8 mouse cellular contexts compared by ENCODE assay signal in the genomic region with DNA sequence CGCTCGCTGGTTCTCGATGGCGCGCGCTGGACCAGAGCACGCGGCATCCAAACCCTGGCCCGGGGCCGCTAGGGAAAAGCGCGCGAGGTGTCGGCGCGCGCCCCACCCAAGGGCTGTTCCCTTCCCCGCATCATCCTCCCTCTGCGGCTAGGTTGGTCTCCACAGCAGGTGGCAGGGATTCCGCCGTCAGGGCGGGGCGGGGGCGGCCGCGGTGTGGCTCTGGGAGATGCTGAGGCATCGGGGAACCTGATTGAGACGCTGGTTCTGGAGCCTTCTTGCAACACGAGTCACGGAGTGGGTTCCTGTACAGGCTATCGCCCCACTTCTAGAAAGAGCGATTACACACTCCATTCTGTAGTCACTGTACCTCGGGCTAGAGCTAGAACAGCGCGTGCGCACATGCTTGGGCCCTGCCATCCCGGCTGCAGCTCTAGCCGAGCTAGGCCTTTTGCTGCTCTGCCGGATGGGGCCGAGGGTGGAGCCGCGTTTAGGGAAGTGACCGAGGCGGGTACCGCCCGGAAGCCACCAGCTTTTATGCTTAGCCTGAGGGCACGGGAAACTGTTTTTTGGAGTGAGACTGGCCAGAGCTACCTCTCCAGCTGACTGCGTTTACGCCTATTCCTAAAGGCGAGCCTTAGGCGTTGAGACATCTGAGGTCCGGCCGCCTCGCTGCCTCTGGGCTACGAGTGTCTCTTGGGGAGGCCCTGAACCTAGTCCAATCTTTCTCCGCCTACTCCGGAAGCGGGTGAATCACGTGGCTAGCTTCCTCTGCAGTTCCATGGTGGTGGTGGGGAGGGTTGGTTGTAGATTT. TPM values are rescaled to one million over a fixed set of nuclear protein-coding genes. Genes with fewer than 3 reads are reported as not detected.
DNase-seq lines count a peak whose midpoint lies in the region; ATAC-seq lines count a peak whose summit lies in the region.

No protein-coding gene starts in this region.

- no peaks in the 10 kb centered on the region for H3K9me3 ChIP-seq in erythroblast, embryonic 14.5 days (ENCODE audit: control insufficient read depth, low read length)
- H3K9me3 ChIP-seq in heart, embryonic 13.5 days, result no peaks in the 10 kb centered on the region
- H3K9me3 ChIP-seq in liver, embryonic 12.5 days (replicated peaks), result no peaks in the 10 kb centered on the region
- H3K9me3 ChIP-seq in stomach, embryonic 14.5 days (ENCODE audit: control insufficient read depth, low read depth, low read length), result no peaks in the 10 kb centered on the region

- peak overlapping the region; percentile 99 for H3K4me3 ChIP-seq in erythroblast, embryonic 14.5 days (replicated peaks)
- peak overlapping the region; percentile 100 for H3K4me3 ChIP-seq in heart, embryonic 13.5 days
- peak overlapping the region; percentile 99 for H3K4me3 ChIP-seq in liver, embryonic 12.5 days
- peak overlapping the region; percentile 99 for H3K4me3 ChIP-seq in stomach, embryonic 14.5 days (ENCODE audit: low read depth, low read length)

- ATAC-seq in heart, embryonic 13.5 days (ENCODE audit: extremely low read depth, insufficient number of reproducible peaks, low FRiP score, low TSS enrichment), result peak; percentile 0; the same call in 1 of the 2 replicates
- peak; percentile 48 for ATAC-seq in liver, embryonic 12.5 days
- ATAC-seq in stomach, embryonic 14.5 days (ENCODE audit: insufficient number of reproducible peaks, insufficient read depth, low FRiP score, low read depth), result no peak

- peaks cover 52% of the 10 kb centered on the region for H3K36me3 ChIP-seq in erythroblast, embryonic 14.5 days (ENCODE audit: control insufficient read depth)
- peaks cover 51% of the 10 kb centered on the region for H3K36me3 ChIP-seq in heart, embryonic 13.5 days
- H3K36me3 ChIP-seq in liver, embryonic 12.5 days, result peaks cover 46% of the 10 kb centered on the region
- peaks cover 33% of the 10 kb centered on the region for H3K36me3 ChIP-seq in stomach, embryonic 14.5 days (ENCODE audit: control insufficient read depth, insufficient read depth, low read length)

- H3K9ac ChIP-seq in heart, embryonic 13.5 days, result peak overlapping the region; percentile 99
- peak overlapping the region; percentile 99 for H3K9ac ChIP-seq in liver, embryonic 12.5 days
- H3K9ac ChIP-seq in stomach, embryonic 14.5 days (replicated peaks; ENCODE audit: low read depth, low read length), result peak overlapping the region; percentile 97

- peak; percentile 95 for DNase-seq in A20 (ENCODE audit: low read depth, low spot score)
- peak; percentile 90 to 91 for DNase-seq in adrenal gland, postnatal 36 days
- DNase-seq in kidney, postnatal 10 days, result peak; percentile 92
- DNase-seq in naive thymus-derived CD4-positive, alpha-beta T cell, adult 2 months (ENCODE audit: low read depth), result peak; percentile 92

- peak overlapping the region; percentile 99 for H3K27ac ChIP-seq in heart, embryonic 13.5 days (replicated peaks)
- peak overlapping the region; percentile 100 for H3K27ac ChIP-seq in liver, embryonic 12.5 days
- peak overlapping the region; percentile 99 for H3K27ac ChIP-seq in stomach, embryonic 14.5 days (ENCODE audit: low read length)

- WGBS in heart, embryonic 13.5 days, result under 1% methylated on average over 43 of the region's 59 CpGs
- WGBS in liver, embryonic 12.5 days (ENCODE audit: insufficient replicate concordance), result under 1% methylated on average over 59 of the region's 59 CpGs
- WGBS in stomach, embryonic 14.5 days, result under 1% methylated on average over 59 of the region's 59 CpGs

- peaks cover 70% of the 10 kb centered on the region for H3K4me1 ChIP-seq in erythroblast, embryonic 14.5 days (ENCODE audit: control insufficient read depth)
- peaks cover 44% of the 10 kb centered on the region for H3K4me1 ChIP-seq in heart, embryonic 13.5 days
- H3K4me1 ChIP-seq in liver, embryonic 12.5 days, result peaks cover 55% of the 10 kb centered on the region
- peaks cover 20% of the 10 kb centered on the region for H3K4me1 ChIP-seq in stomach, embryonic 14.5 days (ENCODE audit: control insufficient read depth, insufficient read depth, low read length)

- no peaks in the 10 kb centered on the region for H3K27me3 ChIP-seq in erythroblast, embryonic 14.5 days (ENCODE audit: control insufficient read depth)
- no peaks in the 10 kb centered on the region for H3K27me3 ChIP-seq in heart, embryonic 13.5 days (replicated peaks)
- H3K27me3 ChIP-seq in liver, embryonic 12.5 days (replicated peaks), result no peaks in the 10 kb centered on the region
- no peaks in the 10 kb centered on the region for H3K27me3 ChIP-seq in stomach, embryonic 14.5 days (ENCODE audit: control insufficient read depth, insufficient read depth, low read length)

- peak overlapping the region; percentile 91 for H3K4me2 ChIP-seq in heart, embryonic 13.5 days
- peak overlapping the region; percentile 94 for H3K4me2 ChIP-seq in liver, embryonic 12.5 days
- H3K4me2 ChIP-seq in stomach, embryonic 14.5 days (replicated peaks; ENCODE audit: low read depth, low read length), result peak overlapping the region; percentile 61

RNA-seq across cellular contexts. Expression of a gene that starts 0.8 kb away (rescaled TPM):
- 100 to 1,000 TPM; 659 to 740 TPM for total RNA-seq in adrenal gland, postnatal 36 days (2021)
- polyA plus RNA-seq in erythroblast, embryonic 14.5 days (2012), result 151 and 164 TPM in 2 replicates
- polyA plus RNA-seq in heart, embryonic 13.5 days (2015; fragmentation: Nextera tagmentation; extraction: Ambion mirVana), result 1,825 and 1,925 TPM in 2 replicates
- polyA plus RNA-seq in liver, embryonic 12.5 days (2016; fragmentation: Nextera tagmentation; extraction: Ambion mirVana), result 1,523 and 1,533 TPM in 2 replicates
- 2,904 and 2,937 TPM in 2 replicates for polyA plus RNA-seq in stomach, embryonic 14.5 days (2014; fragmentation: Nextera tagmentation; extraction: Ambion mirVana)

RNA-seq across cellular contexts. Expression of a gene that starts 2.9 kb away (rescaled TPM):
- 10 to 100 TPM; 23.1 to 30.7 TPM for total RNA-seq in adrenal gland, postnatal 36 days (2021)
- polyA plus RNA-seq in erythroblast, embryonic 14.5 days (2012), result 5.2 and 9.4 TPM in 2 replicates
- polyA plus RNA-seq in heart, embryonic 13.5 days (2015; fragmentation: Nextera tagmentation; extraction: Ambion mirVana), result 36.8 and 38.9 TPM in 2 replicates
- polyA plus RNA-seq in liver, embryonic 12.5 days (2016; fragmentation: Nextera tagmentation; extraction: Ambion mirVana), result 22.2 and 22.9 TPM in 2 replicates
- polyA plus RNA-seq in stomach, embryonic 14.5 days (2014; fragmentation: Nextera tagmentation; extraction: Ambion mirVana), result 41.2 and 46.6 TPM in 2 replicates

RNA-seq across cellular contexts. Expression of a gene that starts 12.5 kb away (rescaled TPM):
- 1 to 10 TPM; 1.0 to 1.5 TPM for total RNA-seq in adrenal gland, postnatal 36 days (2021)
- 0.10 and 0.18 TPM in 2 replicates for polyA plus RNA-seq in erythroblast, embryonic 14.5 days (2012)
- polyA plus RNA-seq in heart, embryonic 13.5 days (2015; fragmentation: Nextera tagmentation; extraction: Ambion mirVana), result not detected in 2 replicates
- 0.13 TPM in 1 of 2 replicates, not detected in the other for polyA plus RNA-seq in liver, embryonic 12.5 days (2016; fragmentation: Nextera tagmentation; extraction: Ambion mirVana)
- 0.25 and 0.42 TPM in 2 replicates for polyA plus RNA-seq in stomach, embryonic 14.5 days (2014; fragmentation: Nextera tagmentation; extraction: Ambion mirVana)

RNA-seq across cellular contexts. Expression of a gene that starts 17.3 kb away (rescaled TPM):
- 10 to 100 TPM; 50.2 to 87.9 TPM for total RNA-seq in adrenal gland, postnatal 36 days (2021)
- polyA plus RNA-seq in erythroblast, embryonic 14.5 days (2012), result 0.03 and 0.04 TPM in 2 replicates
- 74.0 and 80.7 TPM in 2 replicates for polyA plus RNA-seq in heart, embryonic 13.5 days (2015; fragmentation: Nextera tagmentation; extraction: Ambion mirVana)
- polyA plus RNA-seq in liver, embryonic 12.5 days (2016; fragmentation: Nextera tagmentation; extraction: Ambion mirVana), result 30.0 and 30.6 TPM in 2 replicates
- polyA plus RNA-seq in stomach, embryonic 14.5 days (2014; fragmentation: Nextera tagmentation; extraction: Ambion mirVana), result 177 and 179 TPM in 2 replicates

RNA-seq across cellular contexts. Expression of a gene that starts 19.2 kb away (rescaled TPM):
- 10 to 100 TPM; 11.1 to 12.1 TPM for total RNA-seq in adrenal gland, postnatal 36 days (2021)
- polyA plus RNA-seq in erythroblast, embryonic 14.5 days (2012), result 1.3 and 1.5 TPM in 2 replicates
- polyA plus RNA-seq in heart, embryonic 13.5 days (2015; fragmentation: Nextera tagmentation; extraction: Ambion mirVana), result 13.5 and 14.8 TPM in 2 replicates
- 7.5 and 8.8 TPM in 2 replicates for polyA plus RNA-seq in liver, embryonic 12.5 days (2016; fragmentation: Nextera tagmentation; extraction: Ambion mirVana)
- polyA plus RNA-seq in stomach, embryonic 14.5 days (2014; fragmentation: Nextera tagmentation; extraction: Ambion mirVana), result 12.4 and 13.0 TPM in 2 replicates
